Mouse (Mus musculus): ENCODE results near the gene Fam89b. TPM values are rescaled to one million over a fixed set of nuclear protein-coding genes. Genes with fewer than 3 reads are reported as not detected.

The Fam89b gene
- polyA plus RNA-seq, 1 experiment from 2014 or later, result 144 TPM

DNA sequence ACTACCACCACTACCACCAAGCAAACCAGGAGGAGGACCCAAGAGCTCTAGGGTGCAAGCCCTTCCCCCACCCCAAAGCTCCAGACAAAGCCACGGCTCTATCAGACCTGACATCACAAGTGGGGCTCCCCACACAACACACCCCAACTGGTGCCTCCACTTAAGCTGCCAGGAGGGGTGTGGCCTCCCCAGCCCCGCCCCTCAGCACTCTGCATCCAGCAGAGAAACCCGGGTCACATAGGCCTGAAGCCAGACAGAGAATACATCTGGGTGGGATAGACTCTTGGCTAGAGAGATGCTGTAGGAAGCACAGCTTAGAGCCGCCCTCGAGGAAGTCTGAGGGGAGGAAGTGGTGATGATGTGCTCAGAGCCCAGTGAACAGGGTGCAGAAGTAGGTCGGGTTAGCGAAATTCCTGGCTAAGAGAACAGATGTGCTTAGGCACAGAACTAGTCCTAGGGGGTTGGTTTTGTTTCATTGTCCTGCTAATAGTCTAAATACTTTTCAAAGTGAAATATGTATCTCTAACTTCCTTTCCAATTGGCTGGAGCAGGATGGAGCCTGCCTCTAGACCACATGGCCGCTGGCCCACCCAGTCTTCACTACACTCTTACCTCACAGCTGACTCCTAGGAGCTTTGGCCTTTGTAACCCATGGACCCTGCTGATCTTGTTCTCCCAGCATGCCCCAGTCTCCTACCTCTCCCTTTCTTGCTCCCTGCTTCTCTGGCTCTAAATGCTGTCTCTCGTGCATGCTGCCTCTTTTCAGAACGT lies 24.5 kb downstream of the Fam89b start:
- peaks cover 79% of the 10 kb centered on the region for H3K36me3 ChIP-seq (replicated peaks; ENCODE audit: control insufficient read depth, insufficient read depth)
- H3K4me2 ChIP-seq (replicated peaks), result no peak overlapping the region
- no peak overlapping the region for H3K27ac ChIP-seq
- WGBS, result 52% methylated on average over 10 of the region's 10 CpGs
- 0 out of 2 replicates have a peak, but pooled peaks have one; percentile 21 for ATAC-seq (ENCODE audit: low FRiP score)
- no peaks in the 10 kb centered on the region for H3K9me3 ChIP-seq (ENCODE audit: control insufficient read depth, low read length)
- H3K4me3 ChIP-seq (replicated peaks; ENCODE audit: low read length), result no peak overlapping the region
- H3K27me3 ChIP-seq (ENCODE audit: control insufficient read depth, insufficient read depth, low read length), result no peaks in the 10 kb centered on the region
- no peak for DNase-seq (ENCODE audit: low spot score)
- H3K9ac ChIP-seq, result no peak overlapping the region
- no peaks in the 10 kb centered on the region for H3K4me1 ChIP-seq (replicated peaks; ENCODE audit: control insufficient read depth, insufficient read depth, low read length)

DNA sequence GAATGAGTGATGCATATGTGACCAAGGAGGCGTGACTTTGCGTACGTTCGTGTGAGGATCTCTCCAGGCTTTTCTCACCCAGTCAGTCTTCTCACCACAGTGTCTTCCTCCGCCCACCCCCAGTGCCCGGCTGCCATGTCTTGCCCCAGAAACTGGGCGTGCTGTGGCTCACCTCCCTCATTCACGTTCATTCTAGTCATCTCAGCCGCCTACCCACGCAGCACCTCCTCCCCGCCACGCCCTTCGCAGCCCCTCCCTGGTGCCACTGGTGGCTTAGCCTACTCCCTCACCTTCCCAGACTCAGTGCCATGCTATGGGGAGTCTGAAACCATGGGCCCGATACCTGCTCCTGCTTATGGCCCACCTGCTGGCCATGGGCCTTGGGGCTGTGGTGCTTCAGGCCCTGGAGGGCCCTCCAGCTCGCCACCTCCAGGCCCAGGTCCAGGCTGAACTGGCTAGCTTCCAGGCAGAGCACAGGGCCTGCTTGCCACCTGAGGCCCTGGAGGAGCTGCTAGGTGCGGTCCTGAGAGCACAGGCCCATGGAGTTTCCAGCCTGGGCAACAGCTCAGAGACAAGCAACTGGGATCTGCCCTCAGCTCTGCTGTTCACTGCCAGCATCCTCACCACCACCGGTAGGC lies 25.2 kb downstream of the Fam89b start, which contains the start of gene Kcnk7:
TSS of gene Kcnk7 (plus strand) at position 205 of the 638 bp plus-strand sequence.
- DNase-seq (ENCODE audit: low spot score) (no peak), ATAC-seq (ENCODE audit: low FRiP score) (0 out of 2 replicates have a peak, but pooled peaks have one; percentile 46)
- H3K4me3 ChIP-seq (replicated peaks; ENCODE audit: low read length), result no peak within 1 kb of the TSS
- H3K9me3 ChIP-seq (ENCODE audit: control insufficient read depth, low read length), result no peaks in the 10 kb centered on the region
- H3K4me1 ChIP-seq (replicated peaks; ENCODE audit: control insufficient read depth, insufficient read depth, low read length), result no peaks in the 10 kb centered on the region
- WGBS, result 77% methylated on average over 17 of the region's 17 CpGs
- H3K27me3 ChIP-seq (ENCODE audit: control insufficient read depth, insufficient read depth, low read length), result no peaks in the 10 kb centered on the region
- H3K4me2 ChIP-seq (replicated peaks), result no peak within 1 kb of the TSS
- H3K9ac ChIP-seq, result no peak within 1 kb of the TSS
- H3K27ac ChIP-seq, result no peak within 1 kb of the TSS
- peaks cover 80% of the 10 kb centered on the region for H3K36me3 ChIP-seq (replicated peaks; ENCODE audit: control insufficient read depth, insufficient read depth)

DNA sequence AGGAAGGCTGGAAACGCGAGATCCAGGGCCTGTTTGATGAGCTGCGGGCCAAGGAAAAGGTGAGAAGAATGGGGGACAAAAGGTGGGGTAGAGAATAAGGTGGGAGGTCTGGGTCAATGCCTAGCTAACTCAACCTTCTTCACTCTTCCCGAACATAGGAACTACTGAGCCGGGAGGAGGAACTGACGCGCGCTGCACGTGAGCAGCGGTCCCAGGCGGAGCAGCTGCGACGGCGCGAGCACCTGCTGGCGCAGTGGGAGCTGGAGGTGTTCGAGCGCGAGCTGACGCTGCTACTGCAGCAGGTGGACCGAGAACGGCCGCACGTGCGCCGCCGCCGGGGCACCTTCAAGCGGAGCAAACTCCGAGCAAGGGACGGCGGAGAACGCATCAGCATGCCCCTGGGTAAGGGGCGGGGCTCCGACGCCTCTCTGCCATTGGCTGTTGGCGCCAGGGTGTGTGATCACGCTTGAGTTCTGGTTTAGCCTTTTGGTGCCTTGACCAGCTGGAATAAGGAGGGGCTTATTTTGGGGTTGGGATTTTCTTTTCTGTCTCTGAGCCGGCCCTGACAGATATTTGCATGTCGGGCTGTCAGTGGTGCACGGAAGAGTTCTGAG lies 33.5 kb downstream of the Fam89b start:
- DNase-seq (ENCODE audit: low spot score) (no peak), ATAC-seq (ENCODE audit: low FRiP score) (0 out of 2 replicates have a peak, but pooled peaks have one; percentile 38)
- peak overlapping the region; percentile 22 for H3K4me3 ChIP-seq (replicated peaks; ENCODE audit: low read length)
- H3K4me1 ChIP-seq (replicated peaks; ENCODE audit: control insufficient read depth, insufficient read depth, low read length), result peaks cover 16% of the 10 kb centered on the region; the same call in 1 of the 2 replicates
- WGBS, result 11% methylated on average over 41 of the region's 41 CpGs
- peak overlapping the region; percentile 24; the same call in 1 of the 2 replicates for H3K9ac ChIP-seq
- no peaks in the 10 kb centered on the region for H3K27me3 ChIP-seq (ENCODE audit: control insufficient read depth, insufficient read depth, low read length)
- peak overlapping the region; percentile 50 for H3K4me2 ChIP-seq (replicated peaks)
- H3K27ac ChIP-seq, result no peak overlapping the region
- no peaks in the 10 kb centered on the region for H3K9me3 ChIP-seq (ENCODE audit: control insufficient read depth, low read length)
- H3K36me3 ChIP-seq (replicated peaks; ENCODE audit: control insufficient read depth, insufficient read depth), result peaks cover 74% of the 10 kb centered on the region

DNA sequence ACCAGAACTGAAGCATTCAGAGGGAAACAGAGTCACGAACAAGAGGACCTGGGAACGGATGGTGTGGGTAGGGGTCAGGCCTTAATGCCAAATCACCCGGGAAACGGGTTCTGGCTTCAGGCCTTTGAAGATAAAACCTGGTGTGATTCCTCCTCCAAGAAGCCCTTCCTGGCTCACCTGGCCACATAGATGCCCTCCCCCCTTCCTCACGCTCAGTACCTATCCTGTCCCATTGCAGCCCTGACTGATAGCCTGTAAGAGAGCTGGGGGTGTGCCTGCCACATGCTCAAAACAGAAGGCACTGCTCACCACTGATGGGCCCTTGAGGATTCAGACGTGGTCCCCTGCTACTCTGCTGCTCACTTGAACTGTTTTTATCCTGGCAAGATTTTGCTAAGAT lies 35.7 kb downstream of the Fam89b start:
- Histone ChIP-seq H3K9me3 (ENCODE audit: control insufficient read depth, low read length) (no peaks in the 10 kb centered on the region), H3K27me3 (ENCODE audit: control insufficient read depth, insufficient read depth, low read length) (no peaks in the 10 kb centered on the region), H3K36me3 (replicated peaks; ENCODE audit: control insufficient read depth, insufficient read depth) (peaks cover 53% of the 10 kb centered on the region), H3K4me3 (replicated peaks; ENCODE audit: low read length) (no peak overlapping the region), H3K27ac (no peak overlapping the region), H3K9ac (no peak overlapping the region), H3K4me1 (replicated peaks; ENCODE audit: control insufficient read depth, insufficient read depth, low read length) (peaks cover 28% of the 10 kb centered on the region), H3K4me2 (replicated peaks) (no peak overlapping the region)
- no peak for DNase-seq (ENCODE audit: low spot score)
- ATAC-seq (ENCODE audit: low FRiP score), result no peak
- WGBS, result 90% methylated on average over 6 of the region's 6 CpGs

DNA sequence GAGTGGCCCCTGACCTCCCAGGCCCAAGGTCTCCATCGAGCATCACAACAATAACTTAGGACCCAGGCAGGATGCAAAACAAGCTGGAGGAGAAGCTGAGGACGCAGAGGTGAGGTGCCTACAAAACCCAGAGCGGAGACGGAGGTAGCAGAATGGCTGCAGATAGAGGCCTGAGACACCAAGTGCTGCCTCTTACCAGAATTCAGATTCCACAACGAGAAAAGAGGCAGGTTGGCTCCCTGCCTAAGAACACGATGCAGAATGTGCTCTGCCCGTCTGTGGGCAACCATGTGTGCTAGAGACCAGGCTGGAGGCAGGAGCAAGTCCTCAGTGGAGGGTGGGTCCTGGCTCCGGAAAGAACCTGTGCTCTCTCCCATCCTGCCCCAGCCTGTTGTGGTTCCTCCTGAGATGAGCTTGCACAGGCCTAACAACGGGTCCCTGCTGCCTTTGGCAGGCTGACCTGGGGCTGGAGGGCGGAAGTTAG lies 36.5 kb downstream of the Fam89b start:
- Histone ChIP-seq H3K9me3 (ENCODE audit: control insufficient read depth, low read length) (no peaks in the 10 kb centered on the region), H3K9ac (peak overlapping the region; percentile 78; the same call in 1 of the 2 replicates), H3K4me1 (replicated peaks; ENCODE audit: control insufficient read depth, insufficient read depth, low read length) (peaks cover 29% of the 10 kb centered on the region), H3K4me2 (replicated peaks) (peak overlapping the region; percentile 99), H3K27me3 (ENCODE audit: control insufficient read depth, insufficient read depth, low read length) (no peaks in the 10 kb centered on the region), H3K36me3 (replicated peaks; ENCODE audit: control insufficient read depth, insufficient read depth) (peaks cover 44% of the 10 kb centered on the region), H3K4me3 (replicated peaks; ENCODE audit: low read length) (no peak overlapping the region), H3K27ac (peak overlapping the region; percentile 55)
- ATAC-seq (ENCODE audit: low FRiP score) (no peak), DNase-seq (ENCODE audit: low spot score) (no peak)
- WGBS, result 69% methylated on average over 10 of the region's 10 CpGs

DNA sequence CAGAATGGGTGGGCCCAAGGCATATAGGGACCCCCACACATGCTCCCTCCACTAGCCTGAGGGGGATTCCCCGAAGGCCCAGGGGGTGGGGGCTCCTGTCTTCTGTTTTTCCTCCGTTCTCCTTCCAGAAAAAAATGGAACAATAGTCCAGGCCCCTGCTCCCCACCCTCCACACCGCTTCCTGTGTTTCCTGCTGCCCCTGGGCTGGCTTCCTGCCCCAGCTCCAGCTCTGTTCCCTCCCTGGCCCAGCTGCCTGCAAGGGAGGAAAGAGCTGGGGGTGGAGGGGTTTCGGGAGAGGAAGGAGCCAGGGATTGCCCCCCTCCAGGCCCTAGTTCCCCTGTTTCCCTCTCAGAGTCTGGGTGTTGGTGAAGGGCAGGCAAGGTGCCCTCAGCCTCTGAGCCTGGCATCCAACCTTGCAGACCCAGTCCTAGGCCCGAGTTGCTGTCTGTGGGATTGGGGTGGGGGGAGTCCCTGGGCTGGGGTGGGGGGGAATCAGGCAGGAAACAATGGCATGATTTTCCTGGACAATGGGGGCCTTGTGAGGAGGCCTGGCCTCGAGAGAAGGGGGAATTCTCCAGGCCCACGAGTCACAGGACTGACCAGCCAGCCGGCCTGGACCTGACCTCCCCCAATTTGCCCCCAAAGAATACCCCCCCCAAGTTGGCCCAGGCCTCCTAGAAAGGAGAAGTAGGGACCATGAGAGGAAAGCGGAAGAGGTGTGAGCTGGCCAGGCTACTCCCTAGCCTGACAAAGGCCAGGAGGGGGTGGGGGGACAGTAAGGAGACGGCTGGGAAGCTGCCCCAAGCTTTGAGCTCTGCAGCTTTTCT lies 37.2 kb downstream of the Fam89b start:
- H3K4me2 ChIP-seq (replicated peaks), result peak overlapping the region; percentile 99
- no peaks in the 10 kb centered on the region for H3K27me3 ChIP-seq (ENCODE audit: control insufficient read depth, insufficient read depth, low read length)
- no peak for ATAC-seq (ENCODE audit: low FRiP score)
- DNase-seq (ENCODE audit: low spot score), result no peak
- no peaks in the 10 kb centered on the region for H3K9me3 ChIP-seq (ENCODE audit: control insufficient read depth, low read length)
- H3K4me3 ChIP-seq (replicated peaks; ENCODE audit: low read length), result peak overlapping the region; percentile 97
- H3K36me3 ChIP-seq (replicated peaks; ENCODE audit: control insufficient read depth, insufficient read depth), result peaks cover 38% of the 10 kb centered on the region
- peaks cover 36% of the 10 kb centered on the region for H3K4me1 ChIP-seq (replicated peaks; ENCODE audit: control insufficient read depth, insufficient read depth, low read length)
- 65% methylated on average over 10 of the region's 10 CpGs for WGBS
- H3K9ac ChIP-seq, result peak overlapping the region; percentile 78
- H3K27ac ChIP-seq, result peak overlapping the region; percentile 55

DNA sequence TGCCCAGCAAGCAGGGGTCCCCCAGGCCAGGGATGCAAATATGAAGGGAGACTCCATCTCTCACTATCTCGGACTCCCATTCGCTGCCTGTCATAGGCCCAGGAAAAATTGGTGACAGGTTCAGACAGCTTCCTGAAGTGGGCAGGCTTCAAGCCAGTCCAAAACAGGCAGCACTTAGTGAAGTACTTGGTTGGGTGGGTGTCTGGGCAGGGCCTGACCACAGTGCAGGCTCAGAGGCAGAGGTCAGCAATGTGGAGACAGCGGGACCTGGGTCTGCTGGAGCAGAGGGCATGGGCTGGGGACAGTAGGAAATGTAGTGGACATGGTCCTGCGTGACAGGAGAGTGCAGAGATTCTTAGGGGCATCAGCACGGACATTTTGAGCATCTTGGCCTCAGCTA lies 37.9 kb downstream of the Fam89b start:
- Histone ChIP-seq H3K27me3 (ENCODE audit: control insufficient read depth, insufficient read depth, low read length) (no peaks in the 10 kb centered on the region), H3K4me2 (replicated peaks) (peak overlapping the region; percentile 99), H3K9ac (peak overlapping the region; percentile 78; the same call in 1 of the 2 replicates), H3K4me1 (replicated peaks; ENCODE audit: control insufficient read depth, insufficient read depth, low read length) (peaks cover 38% of the 10 kb centered on the region), H3K36me3 (replicated peaks; ENCODE audit: control insufficient read depth, insufficient read depth) (peaks cover 31% of the 10 kb centered on the region), H3K9me3 (ENCODE audit: control insufficient read depth, low read length) (no peaks in the 10 kb centered on the region), H3K27ac (peak overlapping the region; percentile 28; the same call in 1 of the 2 replicates), H3K4me3 (replicated peaks; ENCODE audit: low read length) (peak overlapping the region; percentile 97)
- ATAC-seq (ENCODE audit: low FRiP score) (no peak), DNase-seq (ENCODE audit: low spot score) (no peak)
- 85% methylated on average over 5 of the region's 5 CpGs for WGBS

DNA sequence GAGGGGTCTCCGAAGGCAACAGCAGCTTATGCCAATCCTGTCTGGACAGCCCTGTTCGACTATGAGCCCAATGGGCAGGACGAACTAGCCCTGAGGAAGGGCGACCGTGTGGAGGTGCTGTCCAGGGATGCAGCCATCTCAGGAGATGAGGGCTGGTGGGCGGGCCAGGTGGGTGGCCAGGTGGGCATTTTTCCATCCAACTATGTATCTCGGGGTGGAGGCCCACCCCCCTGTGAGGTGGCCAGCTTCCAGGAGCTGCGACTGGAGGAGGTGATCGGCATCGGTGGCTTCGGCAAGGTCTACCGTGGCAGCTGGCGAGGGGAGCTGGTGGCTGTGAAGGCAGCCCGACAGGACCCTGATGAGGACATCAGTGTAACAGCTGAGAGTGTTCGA lies 39.1 kb downstream of the Fam89b start:
- Histone ChIP-seq H3K4me1 (replicated peaks; ENCODE audit: control insufficient read depth, insufficient read depth, low read length) (peaks cover 32% of the 10 kb centered on the region), H3K4me2 (replicated peaks) (peak overlapping the region; percentile 99), H3K4me3 (replicated peaks; ENCODE audit: low read length) (peak overlapping the region; percentile 97), H3K9me3 (ENCODE audit: control insufficient read depth, low read length) (no peaks in the 10 kb centered on the region), H3K36me3 (replicated peaks; ENCODE audit: control insufficient read depth, insufficient read depth) (peaks cover 35% of the 10 kb centered on the region), H3K27me3 (ENCODE audit: control insufficient read depth, insufficient read depth, low read length) (no peaks in the 10 kb centered on the region), H3K27ac (peak overlapping the region; percentile 71; the same call in 1 of the 2 replicates), H3K9ac (peak overlapping the region; percentile 78)
- 73% methylated on average over 15 of the region's 15 CpGs for WGBS
- no peak for ATAC-seq (ENCODE audit: low FRiP score)
- DNase-seq (ENCODE audit: low spot score), result no peak
